Mouse (Mus musculus) kidney, postnatal 4 days (tissue): ENCODE measurements around the gene Sar1a.

Experiments used
- DNase-seq, 2 experiments: peaks; one replicate each; pipeline ENCODE4 v3.0.0; 2021; ENCODE audit warnings: mixed read lengths in 2 of 2

Gene Sar1a

DNA sequence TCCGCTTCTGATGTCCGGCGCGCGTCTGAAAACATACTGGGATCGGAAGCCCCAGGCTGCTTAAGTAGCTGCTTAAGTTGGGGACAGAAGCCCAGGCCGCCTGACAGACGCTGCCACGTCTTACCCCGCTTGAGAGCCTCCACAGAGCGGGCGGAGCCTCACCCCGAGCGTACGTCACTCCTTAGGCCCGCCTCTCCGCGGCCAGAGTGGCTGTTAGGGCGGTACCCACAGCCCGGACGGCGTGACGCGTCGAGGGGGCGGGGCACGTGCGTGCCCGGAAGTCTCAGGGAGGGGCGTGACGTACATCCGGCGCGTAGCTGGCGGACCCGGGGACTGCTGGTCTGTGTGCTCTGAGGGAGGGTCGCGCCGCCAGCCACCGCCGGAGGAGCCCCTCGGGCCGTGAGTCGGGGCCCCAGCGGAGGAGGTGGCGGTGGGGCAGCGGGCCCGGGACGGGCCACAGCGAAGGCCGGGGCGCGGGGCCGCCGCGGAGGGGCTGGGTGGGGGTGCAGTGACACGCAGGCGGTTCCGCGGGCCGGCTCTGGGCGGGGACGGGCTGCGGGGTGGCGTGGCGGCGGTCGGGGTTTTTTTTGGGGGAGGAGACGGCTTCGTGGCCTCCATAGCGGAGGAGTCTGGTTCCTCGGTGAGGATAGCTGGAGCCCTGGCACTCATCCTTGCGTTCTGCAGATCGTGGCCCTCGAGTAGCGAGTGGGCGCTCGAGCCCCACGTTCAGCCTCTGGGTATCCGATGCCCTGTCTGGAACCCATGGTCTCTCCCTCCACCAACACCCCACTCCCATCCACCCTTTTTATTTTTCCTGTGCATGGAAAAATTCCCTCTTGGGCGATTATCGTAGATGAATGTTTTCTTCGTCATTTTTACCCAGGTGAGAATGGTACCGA lies at the start of gene Sar1a:
Gene Sar1a, plus strand, starts transcription at position 285 of the 899 bp plus-strand sequence.
- peak; percentile 99 for DNase-seq

DNA sequence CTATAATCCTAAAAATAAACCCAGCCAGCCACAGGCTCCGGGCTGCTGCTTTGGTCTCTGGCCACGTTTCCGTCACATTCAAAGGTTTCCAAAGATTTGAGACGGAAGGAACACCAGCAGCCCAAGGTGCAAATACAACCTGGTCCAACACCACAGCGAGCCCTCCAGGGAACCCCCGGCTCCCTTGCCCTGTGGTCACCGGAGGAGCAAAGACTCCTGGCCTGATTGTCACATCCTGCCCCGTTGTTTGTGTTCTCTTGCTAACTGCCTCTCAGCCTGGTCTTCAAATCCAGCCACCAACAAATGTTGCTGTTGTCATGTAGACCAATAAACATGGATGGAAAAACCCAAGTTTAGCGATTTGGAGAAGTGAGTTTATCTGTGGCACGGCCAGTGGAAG lies 47.7 kb upstream of the Sar1a start:
- DNase-seq = no peak

DNA sequence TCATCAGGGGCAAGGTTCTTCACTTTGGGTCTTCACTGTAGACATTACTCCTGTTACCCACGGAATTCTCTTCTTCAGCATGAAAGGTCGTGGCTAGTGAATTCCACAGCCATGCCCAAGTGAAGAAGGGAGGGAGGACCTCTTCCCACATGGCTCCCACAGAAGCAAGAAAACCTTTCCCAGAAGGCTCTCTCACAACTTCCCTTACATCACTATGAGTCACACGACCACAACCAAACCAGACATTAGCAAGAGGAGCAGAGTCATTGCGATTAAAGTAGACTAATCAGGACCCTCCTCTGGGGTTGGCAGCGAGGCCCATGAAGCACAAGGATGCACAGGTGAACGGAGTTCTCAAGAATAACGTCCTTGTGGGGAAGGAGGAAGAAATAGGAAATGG lies 43.0 kb upstream of the Sar1a start:
- DNase-seq = no peak

DNA sequence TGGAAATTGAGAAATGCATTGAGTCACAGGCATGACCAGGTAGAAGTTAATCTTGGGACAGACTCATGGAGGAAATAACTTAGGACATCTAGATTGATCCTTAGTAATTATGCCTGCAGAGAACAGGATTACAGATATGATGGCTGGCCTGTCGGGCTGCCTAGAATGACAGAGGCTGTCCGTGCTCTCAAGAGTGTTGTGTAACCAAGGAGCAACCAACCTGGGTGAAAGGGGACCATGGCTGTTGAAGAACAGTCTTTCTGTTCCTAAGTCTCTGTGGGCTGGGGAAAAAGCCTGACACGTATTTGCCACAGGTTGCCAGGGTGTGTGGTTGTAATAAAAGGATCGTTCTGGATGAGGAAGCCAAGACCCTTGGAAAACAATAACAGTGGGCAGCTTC lies 39.7 kb upstream of the Sar1a start:
- DNase-seq = no peak

DNA sequence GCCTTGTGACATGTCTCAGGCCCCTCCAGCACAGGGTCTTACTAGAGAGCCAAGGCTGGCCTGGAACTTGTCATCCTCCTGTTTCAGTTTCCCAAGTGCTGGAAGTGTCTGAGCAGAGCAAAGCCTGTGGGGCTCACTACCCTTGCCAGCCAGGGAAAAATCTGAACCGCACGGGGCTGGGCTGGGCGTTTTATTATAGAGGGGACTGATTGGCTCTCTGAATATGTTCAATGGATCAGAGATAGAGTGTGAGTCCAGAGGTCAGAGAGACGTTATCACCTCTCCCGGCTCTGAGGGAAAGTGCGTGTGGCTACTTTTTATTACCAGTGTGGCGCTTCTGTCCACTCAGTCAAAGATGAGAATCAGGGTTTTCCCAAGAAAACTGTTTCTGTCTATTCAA lies 33.5 kb upstream of the Sar1a start:
- no peak for DNase-seq

DNA sequence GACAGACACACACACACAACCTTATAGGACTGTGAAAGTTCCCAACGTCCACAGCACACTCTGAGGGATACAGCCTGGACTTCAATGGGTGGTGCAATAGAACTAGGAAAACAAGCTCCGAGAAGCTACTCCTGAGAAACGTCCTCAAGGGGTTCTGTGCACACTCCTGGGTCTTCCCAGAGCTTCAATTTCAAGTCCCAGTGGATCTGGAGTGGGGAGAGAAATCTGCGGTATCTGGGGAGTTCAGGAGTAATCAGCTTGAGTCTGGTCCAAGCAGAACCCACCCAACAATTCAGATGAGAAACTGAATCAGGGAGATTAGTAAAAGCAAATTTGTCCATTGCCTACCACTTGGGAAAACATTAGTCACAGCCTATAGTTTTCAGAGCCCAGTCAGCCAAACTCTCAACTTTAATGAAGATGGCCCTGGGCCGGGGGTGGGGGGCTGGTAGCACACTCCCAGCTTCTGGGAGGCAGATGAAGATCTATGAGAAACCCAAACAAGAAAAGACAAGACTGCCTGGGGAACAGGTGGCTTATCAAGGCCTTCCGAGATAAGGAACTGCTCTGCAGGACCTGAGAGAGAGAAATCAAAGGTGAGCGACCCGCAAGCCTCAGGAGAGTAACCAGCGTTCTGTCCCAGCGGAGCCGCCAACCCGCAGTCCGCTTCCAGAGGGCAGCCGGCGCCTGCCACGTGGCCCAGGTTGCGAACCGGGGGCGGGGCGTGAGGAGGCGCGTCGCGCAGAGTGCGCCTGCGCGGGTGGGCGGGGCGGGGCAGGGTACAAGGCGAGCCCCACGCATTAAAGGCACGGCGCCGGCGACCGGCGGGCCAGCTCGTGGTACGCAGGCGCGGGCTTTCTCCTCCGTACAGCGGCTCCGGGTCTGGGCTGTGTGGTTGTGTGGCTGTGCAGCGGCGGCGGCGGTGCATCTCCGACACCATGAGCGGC lies 32.0 kb upstream of the Sar1a start, which contains the start of gene Ppa1:
Gene Ppa1, plus strand, starts transcription at position 763 of the 947 bp plus-strand sequence.
- peak; percentile 90 to 94 for DNase-seq

DNA sequence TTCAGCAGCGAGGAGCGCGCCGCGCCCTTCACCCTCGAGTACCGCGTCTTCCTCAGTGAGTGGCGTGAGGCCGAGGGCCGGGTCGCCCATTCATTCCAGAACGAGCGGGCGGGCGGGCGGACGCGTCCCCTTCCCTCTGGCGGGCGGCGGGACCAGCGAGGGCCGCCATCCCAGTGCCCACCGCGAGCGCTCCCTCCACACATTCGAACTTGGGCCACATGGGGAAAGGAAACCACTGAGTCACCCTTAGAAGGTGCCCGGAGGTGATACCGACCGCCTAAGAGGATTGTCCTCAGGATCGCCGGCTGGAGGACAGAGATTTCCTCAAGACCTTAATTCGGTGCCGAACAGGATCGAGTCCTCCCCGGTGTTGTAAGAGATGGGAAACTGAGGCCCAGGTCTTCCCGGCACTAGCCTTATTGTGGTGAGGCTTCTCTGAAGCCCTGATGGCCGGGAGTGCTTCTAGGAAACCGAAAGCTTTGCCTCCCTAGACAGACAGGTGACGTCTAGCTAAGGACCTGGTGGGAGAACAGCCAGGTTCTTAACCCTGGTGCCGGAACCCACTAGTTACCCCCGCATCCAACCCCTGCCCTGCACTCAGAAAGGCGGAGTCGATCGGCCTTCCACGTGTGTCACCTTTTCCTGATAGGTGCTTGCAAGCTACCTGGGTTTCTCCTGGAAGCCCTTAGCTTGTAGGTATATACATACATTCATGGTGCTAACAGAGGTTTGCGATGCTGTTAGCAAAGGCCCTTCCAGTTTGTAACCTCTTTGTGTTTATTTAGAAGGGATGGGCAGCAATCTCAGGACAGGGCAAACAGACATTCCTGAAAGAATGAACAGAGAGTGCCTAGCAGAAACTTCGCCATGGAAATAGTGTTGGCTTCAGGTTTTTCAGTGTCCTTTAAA lies 31.1 kb upstream of the Sar1a start:
- peak in 1 of 2 experiments; percentile 22 for DNase-seq

DNA sequence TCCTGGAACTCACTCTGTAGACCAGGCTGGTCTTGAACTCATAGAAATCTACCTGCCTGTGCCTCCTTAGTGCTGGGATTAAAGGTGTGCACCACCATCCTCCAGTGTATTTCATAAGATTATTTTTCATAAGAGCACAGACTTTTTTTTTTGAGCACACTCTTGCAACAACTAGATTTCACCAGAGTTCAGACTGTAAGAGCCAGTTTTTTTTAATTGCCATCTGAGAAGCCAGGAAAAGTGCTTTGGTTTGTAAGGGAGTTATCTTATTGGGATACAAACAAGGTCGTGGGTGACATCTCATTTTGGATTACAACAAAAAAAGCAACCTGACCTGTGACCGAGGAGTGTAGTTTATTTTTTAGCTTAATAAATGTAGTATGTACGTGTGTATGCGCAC lies 26.0 kb upstream of the Sar1a start:
- no peak for DNase-seq

DNA sequence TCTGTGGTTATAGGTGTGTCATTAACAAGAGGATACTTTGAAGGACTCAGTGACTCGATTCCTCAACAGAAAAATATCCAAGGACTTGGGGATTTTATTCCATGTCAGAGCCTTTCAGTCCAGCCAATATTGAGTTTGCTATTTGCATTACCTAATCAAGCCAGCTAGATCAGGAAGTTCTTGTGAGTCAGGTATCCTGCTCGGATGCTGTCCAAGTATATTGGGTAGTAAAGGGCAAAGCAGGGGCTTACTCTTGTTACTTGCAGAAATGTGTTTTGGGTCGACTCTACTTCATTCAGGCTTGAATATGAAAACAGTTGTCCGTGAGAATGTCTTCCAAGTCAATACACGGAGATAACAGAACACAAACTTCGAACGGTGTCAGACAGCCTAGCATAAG lies 25.4 kb upstream of the Sar1a start:
- DNase-seq = no peak

DNA sequence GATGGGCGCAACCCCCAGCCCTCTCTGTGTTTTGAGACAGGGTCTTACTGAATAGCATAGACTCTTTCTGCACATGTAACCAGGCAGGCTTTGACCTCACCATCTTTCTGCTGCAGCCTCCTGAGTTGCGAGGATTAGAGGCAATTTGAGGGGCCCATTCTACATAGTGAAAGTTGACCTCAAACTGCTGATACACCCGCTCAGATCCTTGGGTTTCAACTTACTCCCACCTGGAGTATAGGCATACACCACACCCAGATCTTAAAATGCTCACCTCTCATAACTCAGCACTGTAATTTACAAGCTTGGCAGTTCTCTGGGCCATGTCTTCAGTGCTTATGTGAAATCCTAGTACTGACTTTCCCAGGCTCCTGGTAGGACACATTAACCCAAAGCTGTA lies 24.9 kb upstream of the Sar1a start:
- no peak for DNase-seq

DNA sequence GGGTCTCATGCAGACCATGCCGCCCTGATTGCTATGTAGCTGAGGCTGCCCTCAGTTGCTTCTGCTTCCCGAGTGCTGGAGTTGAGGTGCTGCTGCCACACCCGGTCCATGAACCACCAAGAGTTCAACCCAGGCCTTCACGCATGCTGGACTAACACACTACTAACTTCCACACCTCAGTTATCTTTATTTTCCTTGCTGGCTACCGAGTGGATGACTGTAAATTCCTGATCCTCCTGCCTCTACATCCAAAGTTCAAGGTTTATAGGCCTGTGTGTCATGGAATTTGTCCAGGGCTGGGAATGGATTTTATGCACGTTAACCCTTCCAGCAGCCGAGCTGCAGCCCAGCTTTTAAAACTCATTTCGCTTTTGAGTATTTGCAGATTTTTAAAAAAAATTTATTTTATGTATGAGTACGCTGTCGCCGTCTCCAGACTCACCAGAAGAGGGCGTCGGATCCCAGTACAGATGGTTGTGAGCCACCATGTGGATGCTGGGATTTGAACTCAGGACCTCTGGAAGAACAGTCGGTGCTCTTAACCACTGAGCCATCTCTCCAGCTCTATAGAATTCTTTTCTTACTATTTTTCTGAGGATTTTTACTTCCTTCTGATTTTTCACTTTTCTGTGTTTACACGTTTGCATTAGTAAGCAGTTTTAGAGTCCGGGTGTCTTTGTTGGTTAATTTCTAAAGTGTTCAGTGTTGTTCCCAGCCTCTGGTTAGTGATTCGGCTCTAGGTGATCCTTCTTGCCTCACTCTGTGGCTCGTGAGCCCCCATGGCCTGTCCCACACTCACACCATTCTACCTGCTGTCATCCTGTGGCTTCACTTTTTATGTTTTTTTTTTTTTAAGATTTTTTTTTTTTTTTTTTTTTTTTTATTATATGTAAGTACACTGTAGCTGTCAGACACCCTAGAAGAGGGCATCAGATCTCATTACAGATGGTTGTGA lies 22.9 kb upstream of the Sar1a start:
- peak in 1 of 2 experiments; percentile 17 for DNase-seq

DNA sequence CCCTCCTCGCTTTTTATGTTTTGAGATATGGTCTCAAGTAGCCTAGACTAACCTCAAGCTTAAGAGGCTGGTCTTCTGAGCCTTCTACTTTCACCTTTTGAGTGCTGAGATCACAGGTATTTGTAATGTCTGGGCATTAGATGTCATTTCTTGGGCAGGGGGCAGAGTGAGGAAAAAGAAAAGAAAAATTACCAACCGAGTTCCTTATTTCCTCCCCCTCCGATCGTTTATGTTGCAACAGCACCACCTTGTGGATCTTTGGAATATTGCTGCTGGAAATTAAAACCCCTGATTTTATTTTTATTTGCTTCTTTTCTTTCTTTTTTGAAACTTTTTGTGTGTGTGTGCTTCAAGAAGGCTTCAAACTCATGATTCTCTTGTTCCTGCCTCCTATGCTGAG lies 22.1 kb upstream of the Sar1a start:
- peak; percentile 39 to 43 for DNase-seq

DNA sequence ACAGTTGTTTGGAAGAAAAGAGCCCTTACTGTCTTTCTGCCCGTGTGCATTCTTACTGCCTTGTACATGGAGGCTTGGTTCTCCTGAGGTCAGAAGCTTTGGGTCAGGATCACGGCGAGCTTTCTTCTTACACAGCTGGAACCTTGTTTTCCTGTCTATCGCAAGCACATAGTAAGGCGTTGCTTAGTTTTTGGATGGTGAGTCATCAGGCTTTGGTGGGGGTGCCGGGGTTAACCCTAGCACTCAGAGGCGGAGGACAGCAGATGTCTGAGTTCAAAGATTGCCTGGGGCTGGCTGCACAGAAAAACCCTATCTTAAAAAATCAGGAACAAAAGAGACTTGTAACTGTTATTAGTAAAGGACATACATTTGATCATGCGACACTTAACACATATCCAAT lies 18.2 kb upstream of the Sar1a start:
- no peak for DNase-seq

DNA sequence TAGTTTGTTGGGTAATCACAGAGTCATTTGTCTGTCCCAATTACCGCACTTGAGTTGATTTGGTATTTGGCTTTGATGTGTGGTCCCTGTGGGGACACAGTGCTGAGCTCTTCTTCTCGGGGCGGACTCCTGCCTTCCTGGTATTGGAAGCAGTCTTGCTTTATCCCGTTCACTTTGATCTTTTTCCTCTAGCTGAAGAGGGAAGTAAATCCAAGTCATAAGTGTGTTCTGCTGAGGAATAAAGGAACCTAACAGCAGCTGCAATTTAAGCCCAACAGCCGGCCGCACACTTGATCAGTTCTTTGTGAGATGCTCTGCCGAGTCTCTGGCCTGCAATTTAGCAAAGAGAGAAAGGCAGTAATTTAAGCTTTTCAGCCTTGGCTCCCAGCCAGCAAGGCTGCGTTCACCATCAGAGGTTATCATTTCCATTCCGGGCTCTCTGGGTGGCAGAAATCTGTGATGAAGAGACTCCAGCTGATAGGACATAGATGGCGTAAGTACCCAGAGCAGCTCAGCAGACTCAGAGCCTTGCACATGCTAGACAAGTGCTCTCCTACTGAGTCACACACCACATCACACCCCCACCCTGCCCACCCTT lies 17.6 kb upstream of the Sar1a start:
- DNase-seq = peak in 1 of 2 experiments; percentile 22

DNA sequence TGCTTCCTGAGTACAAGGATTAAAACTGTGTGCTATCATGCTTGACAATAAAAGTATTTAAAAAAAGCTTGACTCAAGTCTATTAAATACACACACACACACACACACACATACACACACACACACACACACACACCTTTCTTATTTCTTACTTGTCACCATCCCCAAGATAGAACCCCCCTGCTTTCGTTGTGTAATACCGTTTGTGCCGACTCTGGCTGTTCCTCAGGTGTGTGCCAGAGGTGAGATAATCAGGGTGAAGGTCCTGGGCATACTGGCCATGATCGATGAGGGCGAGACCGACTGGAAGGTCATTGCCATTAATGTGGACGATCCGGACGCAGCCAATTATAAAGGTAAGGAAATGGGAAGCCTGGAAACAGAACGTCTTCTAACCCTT lies 15.0 kb upstream of the Sar1a start:
- DNase-seq = no peak

DNA sequence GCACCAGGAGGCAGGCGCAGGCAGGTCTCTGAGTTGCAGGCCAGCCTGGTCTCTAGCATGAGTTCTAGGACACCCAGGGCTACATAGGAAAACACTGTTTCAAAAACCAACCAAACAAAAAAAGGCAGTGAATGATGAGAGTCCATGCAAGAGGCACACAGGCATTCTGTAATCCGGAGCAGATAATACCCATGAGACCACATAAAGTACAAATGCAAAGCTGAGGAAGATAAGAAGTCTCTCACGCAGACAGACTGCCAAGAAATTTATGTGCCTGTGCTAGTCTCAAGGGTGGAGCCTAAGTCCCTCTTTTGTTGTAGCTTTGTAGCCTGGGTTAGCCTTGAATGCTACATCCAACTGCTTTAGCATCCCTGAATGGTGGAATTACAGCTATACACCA lies 14.4 kb upstream of the Sar1a start:
- DNase-seq = no peak

DNA sequence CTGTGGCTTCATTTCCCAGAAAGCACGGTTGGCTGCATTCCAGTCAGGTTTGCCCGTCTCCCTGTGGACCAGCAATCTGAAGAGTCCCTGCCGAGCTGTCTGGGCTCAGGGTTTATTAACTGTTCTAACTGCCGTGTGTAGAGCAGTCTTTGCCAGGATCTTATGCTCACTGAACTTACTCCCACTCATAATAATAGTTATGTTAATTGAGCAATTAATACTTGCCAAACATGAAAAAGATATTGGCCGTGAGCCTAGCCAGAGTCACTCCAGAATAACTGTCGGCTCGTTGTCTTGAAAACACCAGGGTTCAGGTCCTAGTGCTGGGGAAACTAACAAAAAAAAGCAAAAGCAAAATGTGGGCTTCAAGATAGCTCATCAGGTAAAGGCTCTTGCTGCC lies 10.8 kb upstream of the Sar1a start:
- DNase-seq = no peak

DNA sequence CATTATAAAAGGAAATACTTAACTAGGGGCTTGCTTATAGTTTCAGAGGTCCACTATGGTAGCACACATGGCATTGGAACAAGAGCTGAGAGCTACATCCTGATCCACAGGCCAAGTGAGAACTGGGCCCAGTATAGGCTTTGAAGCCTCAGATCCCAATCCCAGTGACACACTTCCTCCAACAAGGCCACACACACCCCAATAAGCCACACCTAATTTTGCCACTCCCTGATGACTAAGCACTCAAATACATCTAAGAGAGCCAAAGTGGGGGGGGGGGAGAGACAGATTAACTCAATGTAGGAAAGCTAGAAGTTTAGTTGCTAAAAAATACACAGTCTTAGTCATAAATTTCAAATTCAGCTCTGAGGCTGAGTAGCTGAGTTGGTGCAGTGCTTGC lies 10.2 kb upstream of the Sar1a start:
- DNase-seq = no peak

DNA sequence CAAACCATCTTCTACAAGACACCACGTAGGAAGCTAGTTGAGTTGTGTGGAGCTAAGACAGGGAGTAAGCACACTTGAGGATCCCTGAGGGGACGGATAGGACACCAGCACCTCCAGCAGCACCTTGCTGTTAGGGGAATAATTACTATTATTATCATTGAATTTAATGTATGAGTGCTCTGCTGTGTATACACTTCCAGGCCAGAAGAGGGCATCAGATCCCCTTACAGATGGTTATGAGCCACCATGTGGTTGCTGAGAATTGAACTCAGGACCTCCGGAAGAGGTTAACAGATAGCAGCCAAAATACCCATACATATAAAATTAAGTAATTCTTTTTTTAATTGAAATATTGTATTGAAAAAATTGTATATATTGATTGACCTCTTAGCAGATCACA lies 9.3 kb upstream of the Sar1a start:
- no peak for DNase-seq

DNA sequence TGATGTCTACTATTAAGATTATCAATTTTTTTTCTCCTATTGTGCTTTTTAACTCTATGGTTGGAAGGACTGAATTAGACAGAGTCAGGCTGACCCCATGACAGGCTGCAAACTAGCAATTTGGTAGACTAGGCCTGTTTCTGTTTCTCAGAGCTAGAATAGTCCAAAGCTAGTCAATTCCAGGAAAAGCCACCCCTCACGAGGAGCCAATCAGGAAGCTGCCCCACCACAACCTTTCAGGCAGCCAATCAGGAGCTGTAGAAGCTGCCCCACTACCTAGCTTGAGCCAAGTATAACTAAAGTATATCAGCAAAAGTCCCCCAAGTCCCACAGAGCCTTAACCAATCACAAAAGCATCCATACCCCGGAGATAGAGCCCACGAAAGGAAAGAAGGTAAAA lies 4.2 kb upstream of the Sar1a start:
- DNase-seq = no peak

DNA sequence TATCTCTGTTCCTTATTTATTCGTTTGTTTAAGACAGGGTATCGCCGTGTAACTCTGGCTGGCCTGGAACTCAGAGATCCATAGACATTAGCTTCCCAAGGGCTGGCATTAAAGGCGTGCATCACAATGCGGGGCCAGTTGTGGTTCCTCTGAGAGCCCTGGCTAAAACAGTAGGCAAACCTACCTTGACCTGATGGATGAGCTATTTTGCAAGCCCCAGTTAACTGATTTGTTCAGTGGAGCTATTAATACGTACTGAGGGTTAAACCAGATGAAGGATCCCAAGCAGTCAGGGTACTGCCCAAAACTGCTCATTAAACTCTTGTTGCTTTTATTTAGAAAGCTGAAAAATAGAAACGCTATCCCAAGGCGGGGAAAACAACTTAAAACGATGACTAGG lies 554 bp upstream of the Sar1a start:
- DNase-seq = no peak
